Mouse (Mus musculus): Measurements from ENCODE around the gene Kcnh4.

The Kcnh4 gene

DNA sequence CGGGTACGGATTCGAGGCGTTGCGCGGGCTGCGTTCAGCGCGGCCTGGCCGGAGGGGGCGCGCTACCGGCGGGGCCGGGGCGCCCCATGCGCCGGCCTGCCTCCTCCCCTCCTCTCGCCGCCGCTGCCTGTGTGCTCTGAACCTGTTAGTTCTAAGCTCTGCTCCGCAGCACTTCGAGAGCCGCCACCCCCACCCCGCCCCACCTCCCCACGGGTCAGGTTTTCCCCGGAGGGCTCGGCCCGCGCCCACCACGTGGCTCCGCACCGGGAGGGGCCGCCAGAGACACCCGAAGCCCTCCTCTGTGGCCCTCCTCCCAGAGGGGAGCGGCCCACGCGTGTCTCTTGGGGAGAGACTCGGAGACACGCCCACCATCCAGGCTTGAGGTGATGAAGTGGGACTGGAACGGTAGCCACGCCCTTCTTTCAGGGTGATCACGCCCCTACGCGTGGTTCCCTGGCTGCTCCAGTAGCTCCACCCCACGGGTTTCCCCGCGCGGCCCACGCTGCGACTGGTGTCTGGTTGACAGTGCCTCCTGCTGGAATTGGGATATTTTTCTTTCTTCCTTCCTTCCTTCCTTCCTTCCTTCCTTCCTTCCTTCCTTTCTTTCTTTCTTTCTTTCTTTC lies at the start of gene Kcnh4:
TSS of gene Kcnh4 (minus strand) at position 332 of the 623 bp plus-strand sequence.
- no peak for DNase-seq (ENCODE audit: low read depth)

DNA sequence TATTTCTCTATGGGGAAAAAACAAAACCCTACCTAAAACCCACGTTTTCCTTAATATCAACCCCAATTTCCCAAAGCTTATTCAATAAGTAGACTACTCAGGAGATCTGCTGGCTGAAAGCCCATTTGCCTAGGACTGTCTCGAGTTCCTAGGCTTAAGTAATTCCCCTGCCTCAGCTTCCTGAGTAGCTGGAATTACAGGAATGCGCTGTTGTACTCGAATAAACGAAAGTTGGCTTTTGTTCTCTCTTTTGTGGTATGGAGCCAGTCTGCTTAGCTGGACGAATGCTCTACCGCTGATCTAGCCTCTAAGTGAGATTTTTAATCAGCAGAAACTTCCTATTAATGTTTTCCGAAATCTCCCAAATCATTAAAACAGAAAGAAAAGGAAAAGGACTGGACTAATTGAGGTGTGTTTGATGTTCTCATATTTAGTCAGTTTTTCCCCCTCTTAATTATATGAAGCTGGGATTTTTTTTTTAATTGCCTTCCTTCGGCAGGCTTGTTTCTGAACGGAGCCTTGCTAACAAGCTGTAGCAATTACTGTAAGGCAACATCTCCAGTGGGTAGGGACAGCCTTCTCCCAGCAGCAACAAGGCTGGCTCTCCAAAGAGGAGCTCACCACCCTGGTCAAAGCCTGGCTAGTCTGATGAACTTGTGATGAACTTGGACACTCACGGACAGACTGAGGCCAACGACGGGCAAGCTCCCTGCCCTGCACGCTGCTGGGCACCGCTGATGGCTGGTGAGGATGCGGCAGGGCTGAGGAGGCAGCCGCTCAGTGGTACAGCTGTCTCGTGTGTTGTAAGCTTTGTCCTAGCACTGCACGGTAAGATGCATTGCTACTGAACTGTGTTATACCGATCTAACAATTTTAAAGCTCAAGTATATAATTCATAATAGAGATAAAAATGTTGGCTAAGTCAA lies 46.9 kb upstream of the Kcnh4 start:
- DNase-seq (ENCODE audit: low read depth), result no peak

- no peak for DNase-seq (ENCODE audit: low read depth)
These were observed 45.8 kb upstream of the Kcnh4 start for GRCm38 (mm10) chr11:100805535-100805934.

DNA sequence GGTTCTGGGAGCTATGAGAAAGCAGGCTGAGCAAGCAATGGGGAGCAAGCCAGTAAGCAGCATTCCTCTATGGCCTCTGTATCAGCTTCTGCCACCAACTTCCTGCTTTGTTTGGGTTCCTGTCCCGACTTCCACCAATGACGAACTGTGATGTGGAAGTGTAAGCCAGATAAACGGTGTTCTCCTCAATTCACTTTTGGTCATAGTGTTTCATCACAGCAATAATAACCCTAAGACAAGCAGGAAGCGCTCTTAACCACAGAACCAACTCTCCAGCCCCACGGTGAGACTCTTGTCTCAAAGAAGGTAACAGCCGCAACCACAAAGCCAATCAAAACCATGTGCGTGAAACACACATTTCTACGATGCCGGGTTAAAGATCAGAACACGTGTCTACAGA lies 44.7 kb upstream of the Kcnh4 start:
- DNase-seq (ENCODE audit: low read depth), result no peak

- DNase-seq (ENCODE audit: low read depth), result no peak
These were observed 39.7 kb upstream of the Kcnh4 start for GRCm38 (mm10) chr11:100799426-100799825.

DNA sequence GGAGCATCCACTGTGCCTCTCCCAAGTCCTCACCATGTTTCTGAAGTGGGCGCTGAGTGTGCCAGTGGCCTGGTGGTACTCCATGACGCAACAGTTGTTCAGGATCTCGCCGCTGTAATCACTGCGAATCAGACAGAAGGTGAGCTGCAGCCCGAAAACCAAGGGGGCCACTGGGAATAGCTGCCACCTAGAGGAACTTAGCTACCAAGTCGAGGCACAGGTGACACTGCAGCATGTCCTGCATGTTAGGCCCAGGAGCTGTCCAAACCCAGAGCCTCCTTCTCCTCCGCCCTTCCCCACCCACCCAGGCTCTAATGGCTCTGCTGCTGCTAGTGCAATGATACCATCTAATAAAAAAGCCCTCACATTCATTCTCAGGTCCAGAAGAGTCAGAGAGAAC lies 36.8 kb upstream of the Kcnh4 start:
- DNase-seq (ENCODE audit: low read depth), result no peak

DNA sequence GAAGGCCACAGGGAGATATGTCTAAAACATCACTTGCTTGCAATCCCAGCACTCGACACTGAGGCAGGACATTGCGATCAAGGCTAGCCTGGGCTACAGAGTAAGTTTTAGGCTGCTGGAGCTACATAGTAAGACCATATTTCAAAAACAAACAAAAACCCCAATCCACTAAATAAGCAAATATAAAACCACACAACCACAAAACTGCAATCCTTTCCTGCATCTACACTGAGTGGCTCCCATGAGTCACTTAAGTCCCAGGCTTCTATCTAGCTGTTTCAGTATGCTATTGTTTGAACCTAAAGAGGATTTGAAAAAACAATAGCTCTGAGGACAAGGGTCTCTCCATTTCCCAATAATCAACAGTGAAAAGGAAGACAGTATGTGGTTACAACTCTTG lies 35.6 kb upstream of the Kcnh4 start:
- DNase-seq (ENCODE audit: low read depth), result no peak

GRCm38 (mm10) chr11:100791457-100792049 lies 31.8 kb upstream of the Kcnh4 start:
- peak; percentile 80 for DNase-seq (ENCODE audit: low read depth)

DNA sequence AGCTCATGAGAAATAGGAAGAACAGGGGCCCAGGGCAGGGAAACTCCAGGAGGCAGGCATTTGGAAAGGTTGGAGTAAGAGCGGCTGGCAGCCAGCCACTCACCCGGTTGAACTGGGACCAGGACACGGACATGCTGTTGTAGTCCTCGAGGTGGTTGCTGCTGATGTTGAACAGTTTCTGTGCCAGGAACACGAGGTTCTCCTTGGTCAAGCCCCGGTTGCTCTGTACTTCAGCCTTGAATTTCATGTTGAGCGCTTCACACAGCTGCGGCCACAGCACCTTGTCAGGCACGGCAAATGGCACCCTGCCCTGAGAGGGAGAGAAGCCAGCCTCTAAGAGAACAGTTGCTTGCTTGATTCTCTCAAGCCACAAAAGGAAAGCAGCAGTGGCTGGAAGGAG lies 30.9 kb upstream of the Kcnh4 start:
- peak; percentile 93 for DNase-seq (ENCODE audit: low read depth)

- DNase-seq (ENCODE audit: low read depth), result no peak
These were observed 30.0 kb upstream of the Kcnh4 start for GRCm38 (mm10) chr11:100789702-100790101.

- DNase-seq (ENCODE audit: low read depth), result no peak
These were observed 26.0 kb upstream of the Kcnh4 start for GRCm38 (mm10) chr11:100785774-100786173.

- no peak for DNase-seq (ENCODE audit: low read depth)
These were observed 24.5 kb upstream of the Kcnh4 start for GRCm38 (mm10) chr11:100784286-100784685.

DNA sequence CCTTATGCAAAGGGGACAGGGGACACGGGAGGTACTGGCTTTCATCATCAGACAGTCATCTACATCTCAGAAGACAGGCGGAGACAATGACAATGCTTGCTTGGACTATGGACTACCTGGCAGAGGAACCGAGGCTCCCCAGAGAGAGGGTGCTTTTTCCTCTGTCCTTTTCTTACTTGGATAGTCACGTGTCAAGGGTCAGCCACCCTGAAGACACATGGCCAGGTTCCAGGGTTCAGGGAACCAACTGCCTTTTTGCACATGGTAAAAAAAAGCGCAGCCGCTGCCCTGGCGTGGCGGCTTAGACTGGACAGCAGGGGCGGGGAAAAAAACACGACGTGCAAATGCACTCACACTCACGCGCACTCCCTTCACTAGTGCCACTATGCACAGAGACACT lies 22.8 kb upstream of the Kcnh4 start:
- no peak for DNase-seq (ENCODE audit: low read depth)

DNA sequence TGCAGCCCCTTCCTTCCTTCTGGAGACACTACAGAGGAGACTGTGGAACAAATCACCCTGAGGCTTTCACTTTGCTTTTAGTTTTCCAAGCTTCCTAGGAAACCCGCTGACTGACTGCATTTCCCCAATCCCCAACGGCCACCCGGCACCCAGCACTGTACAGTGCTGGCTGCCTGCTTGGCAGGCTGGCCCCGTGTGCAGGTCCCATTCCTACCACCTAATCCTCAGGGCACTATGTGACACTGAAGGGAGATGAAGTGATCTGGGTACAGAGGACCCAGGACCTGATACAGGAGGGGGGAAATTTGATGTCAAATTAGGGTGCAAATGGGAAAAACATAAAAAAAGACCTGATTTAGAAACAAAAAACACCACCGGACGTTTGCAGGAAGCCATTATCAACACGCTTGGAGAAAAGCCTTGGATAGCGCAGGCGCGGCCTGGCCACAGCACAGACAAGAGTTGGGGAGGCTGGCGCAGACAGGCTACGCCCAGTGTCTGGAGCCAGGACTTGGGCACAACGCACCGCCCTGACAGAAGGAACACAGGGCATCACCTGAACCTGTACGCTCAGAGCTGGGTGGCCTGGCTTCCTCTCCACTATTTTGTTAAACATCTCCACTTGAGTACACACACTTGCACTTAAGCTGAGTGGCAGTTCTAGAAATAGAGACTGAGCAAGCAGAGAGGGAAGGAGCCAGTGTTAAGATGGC lies 22.2 kb upstream of the Kcnh4 start:
- DNase-seq (ENCODE audit: low read depth), result no peak

GRCm38 (mm10) chr11:100780247-100780646 lies 20.5 kb upstream of the Kcnh4 start:
- no peak for DNase-seq (ENCODE audit: low read depth)

GRCm38 (mm10) chr11:100778069-100778468 lies 18.3 kb upstream of the Kcnh4 start:
- no peak for DNase-seq (ENCODE audit: low read depth)

DNA sequence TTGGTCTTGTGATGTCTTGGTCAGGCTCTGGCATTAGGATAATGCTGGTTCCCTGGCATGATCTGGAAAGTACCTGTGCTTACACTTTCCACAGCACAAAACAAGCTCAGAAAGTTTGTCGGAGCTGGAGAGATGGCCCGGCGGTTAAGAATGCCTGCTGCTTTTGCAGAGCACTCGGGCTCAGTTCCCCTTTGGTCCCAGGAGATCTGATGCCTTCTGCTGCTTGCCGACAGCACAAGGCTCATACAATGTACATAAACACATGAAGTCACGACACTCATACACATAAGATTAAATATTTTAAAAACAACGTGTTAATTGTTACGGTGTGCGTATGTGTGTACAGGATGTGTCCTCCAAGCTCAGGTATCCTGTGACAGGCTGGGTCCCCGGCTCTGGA lies 16.2 kb upstream of the Kcnh4 start:
- DNase-seq (ENCODE audit: low read depth), result no peak

- DNase-seq (ENCODE audit: low read depth), result no peak
These were observed 14.5 kb upstream of the Kcnh4 start for GRCm38 (mm10) chr11:100774261-100774660.

- DNase-seq (ENCODE audit: low read depth), result peak; percentile 61
These were observed 11.1 kb upstream of the Kcnh4 start, which contains the start of gene Ghdc for GRCm38 (mm10) chr11:100770646-100771408. Gene Ghdc (minus strand): TSS chr11:100770957.

DNA sequence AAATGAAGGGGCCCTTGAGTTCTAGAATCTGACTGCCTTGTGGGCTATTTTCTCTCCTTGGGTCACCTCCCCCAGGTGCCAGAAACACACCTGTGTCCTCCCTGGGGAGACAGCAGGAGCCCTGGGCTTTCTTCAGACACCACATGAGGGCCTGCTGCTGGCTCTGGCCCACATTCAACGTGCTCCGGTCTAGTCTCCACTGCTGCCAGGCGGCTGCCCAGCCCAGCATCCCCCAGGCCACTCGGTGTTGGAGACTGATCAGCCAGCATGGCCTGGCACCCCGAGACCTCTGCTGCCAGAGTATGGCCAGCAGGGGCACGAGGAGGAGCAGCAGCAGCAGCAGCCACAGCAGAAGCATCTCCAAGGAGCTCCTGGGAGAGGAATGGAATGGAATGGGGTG lies 10.2 kb upstream of the Kcnh4 start:
- DNase-seq (ENCODE audit: low read depth), result no peak

GRCm38 (mm10) chr11:100767871-100768270 lies 8.1 kb upstream of the Kcnh4 start:
- DNase-seq (ENCODE audit: low read depth), result no peak

GRCm38 (mm10) chr11:100766726-100767125 lies 7.0 kb upstream of the Kcnh4 start:
- DNase-seq (ENCODE audit: low read depth), result no peak

All from fibroblast of lung, adult 2 months (primary cell).